Mouse (Mus musculus) left cerebral cortex, adult 2 months (tissue): Measurements from ENCODE around the gene Ccdc88c. TPM values are rescaled to one million over a fixed set of nuclear protein-coding genes. Genes with fewer than 3 reads are reported as not detected.
"Not testable (repeated sequence)": the region's sequence is repeated elsewhere in the genome, so short reads cannot be mapped to it uniquely, and the experiment has no call there.

Experiments used
- DNase-seq, 2 experiments: peaks; one replicate each; pipeline ENCODE4 v3.0.0; 2021 to 2022; ENCODE audit warnings: low spot score in 2 of 2, mixed read lengths in 1 of 2; ENCODE audit errors: extremely low spot score in 1 of 2
- H3K27ac ChIP-seq: fragments of 200-600 bp; 2 replicates; pipeline ENCODE4 v1.8.1; 2022
- H3K4me3 ChIP-seq: fragments of 200-600 bp; 2 replicates; pipeline ENCODE4 v1.8.1; 2022
- CTCF ChIP-seq: fragments of 200-600 bp; IDR thresholded peaks from 2 replicates; pipeline ENCODE4 v1.8.1; 2022; ENCODE audit warnings: antibody characterized with exemption, mild to moderate bottlenecking, moderate library complexity
- intact Hi-C: fragments of 180-260 bp; cut with DNase I; formaldehyde crosslinking; loops from one replicate; pipeline ENCODE4 v1.15.1; 2025
- total RNA-seq, 2 experiments: library from RNA; stranded (reverse); gene quantifications; 2 replicates each; pipeline ENCODE4 v1.2.3; 2021

Ccdc88c gene
- total RNA-seq, 2 experiments from 2014 or later = 23.2 to 30.1 TPM

- Histone ChIP-seq H3K27ac (no peak overlapping the region), H3K4me3 (no peak overlapping the region)
- no peak for DNase-seq
- intact Hi-C loops = no loop called here
- no peak for TF ChIP-seq CTCF
Observed at GRCm38 (mm10) chr12:101015165-101015560, 13.7 kb downstream of the Ccdc88c start.

GRCm38 (mm10) chr12:101014549-101015164 lies 14.2 kb downstream of the Ccdc88c start:
- H3K4me3 ChIP-seq = no peak overlapping the region
- H3K27ac ChIP-seq = no peak overlapping the region
- intact Hi-C loops = no loop called here
- TF ChIP-seq CTCF = no peak
- no peak for DNase-seq

GRCm38 (mm10) chr12:101013668-101014067 lies 15.2 kb downstream of the Ccdc88c start:
- DNase-seq, intact Hi-C loops, H3K4me3 ChIP-seq, H3K27ac ChIP-seq: not testable (repeated sequence)

- Histone ChIP-seq H3K4me3 (no peak overlapping the region), H3K27ac (no peak overlapping the region)
- no peak for DNase-seq
- intact Hi-C loops = no loop called here
- no peak for TF ChIP-seq CTCF
Observed at GRCm38 (mm10) chr12:101013078-101013665, 15.7 kb downstream of the Ccdc88c start.

GRCm38 (mm10) chr12:101012197-101013077 lies 16.4 kb downstream of the Ccdc88c start:
- no peak for TF ChIP-seq CTCF
- no peak overlapping the region for H3K4me3 ChIP-seq
- H3K27ac ChIP-seq = no peak overlapping the region
- DNase-seq = no peak
- intact Hi-C loops = no loop called here

GRCm38 (mm10) chr12:101011017-101011416 lies 17.8 kb downstream of the Ccdc88c start:
- no peak for TF ChIP-seq CTCF
- intact Hi-C loops = no loop called here
- no peak overlapping the region for H3K4me3 ChIP-seq
- DNase-seq = no peak
- no peak overlapping the region for H3K27ac ChIP-seq

GRCm38 (mm10) chr12:101010148-101010920 lies 18.5 kb downstream of the Ccdc88c start:
- DNase-seq = no peak
- no peak overlapping the region for H3K4me3 ChIP-seq
- H3K27ac ChIP-seq = no peak overlapping the region
- intact Hi-C loops = no loop called here
- no peak for TF ChIP-seq CTCF

- intact Hi-C loops = loop anchor here (2.0 kb wide), 1 partner anchor 18 kb away; no protein-coding TSS in a partner anchor
- no peak for DNase-seq
- Histone ChIP-seq H3K27ac (no peak overlapping the region), H3K4me3 (no peak overlapping the region)
- no peak for TF ChIP-seq CTCF
Observed at GRCm38 (mm10) chr12:101009225-101009624, 19.6 kb downstream of the Ccdc88c start.

- intact Hi-C loops = loop anchor here (2.0 kb wide), 1 partner anchor 18 kb away; no protein-coding TSS in a partner anchor
- DNase-seq = no peak
- peak overlapping the region; percentile 61 for H3K27ac ChIP-seq
- H3K4me3 ChIP-seq = no peak overlapping the region
- TF ChIP-seq CTCF = no peak
Observed at GRCm38 (mm10) chr12:101008648-101009047, 20.2 kb downstream of the Ccdc88c start.

GRCm38 (mm10) chr12:101007968-101008481 lies 20.8 kb downstream of the Ccdc88c start:
- H3K4me3 ChIP-seq = no peak overlapping the region
- intact Hi-C loops = loop anchor here (2.0 kb wide), 1 partner anchor 19 kb away; no protein-coding TSS in a partner anchor
- H3K27ac ChIP-seq = peak overlapping the region; percentile 61
- TF ChIP-seq CTCF = no peak
- DNase-seq = peak; percentile 51 to 64

- no peak for TF ChIP-seq CTCF
- no peak overlapping the region for H3K4me3 ChIP-seq
- DNase-seq = no peak
- intact Hi-C loops = no loop called here
- no peak overlapping the region for H3K27ac ChIP-seq
Observed at GRCm38 (mm10) chr12:101007427-101007826, 21.4 kb downstream of the Ccdc88c start.
